Mouse (Mus musculus) lung, postnatal 0 days (tissue): ENCODE measurements at regions not wholly inside any gene's neighbourhood (a gene's known extent, or its start where the extent isn't known, plus 50 kb on each side); places are given as distances from the start of the nearest gene placed in this dataset.
"Not testable (repeated sequence)": the region's sequence is repeated elsewhere in the genome, so short reads cannot be mapped to it uniquely, and the experiment has no call there.

ENCODE experiments used
- ATAC-seq: fragments of 200-750 bp; cut with Nextera tagmentation; 2 replicates; pipeline ENCODE4 v1.8.0; 2017; ENCODE audit warnings: moderate library complexity
- DNase-seq: peaks from one replicate; pipeline ENCODE4 v3.0.0-alpha.2; 2016; ENCODE audit warnings: low spot score
- H3K27ac ChIP-seq: fragments of 300-500 bp; sonication (generic); 2 replicates; pipeline ENCODE4 v1.5.1; 2014; ENCODE audit warnings: antibody characterized with exemption, mild to moderate bottlenecking, low read length, mixed read lengths
- H3K27me3 ChIP-seq: fragments of 300-500 bp; sonication (generic); replicated peaks from 2 replicates; pipeline ENCODE4 v1.6.1; 2014; ENCODE audit warnings: low read length, mixed read lengths; ENCODE audit not compliant: insufficient read depth
- H3K36me3 ChIP-seq: fragments of 300-500 bp; sonication (generic); 2 replicates; pipeline ENCODE4 v1.6.1; 2014; ENCODE audit warnings: low read length, mixed read lengths; ENCODE audit not compliant: insufficient read depth
- H3K4me1 ChIP-seq: fragments of 300-500 bp; sonication (generic); 2 replicates; pipeline ENCODE4 v1.6.1; 2014; ENCODE audit warnings: antibody characterized with exemption, low read depth, low read length, mixed read lengths; ENCODE audit not compliant: insufficient read depth
- H3K4me2 ChIP-seq: fragments of 300-500 bp; sonication (generic); replicated peaks from 2 replicates; pipeline ENCODE4 v1.6.1; 2014; ENCODE audit warnings: low read depth, mild to moderate bottlenecking, low read length, moderate library complexity, mixed read lengths
- H3K4me3 ChIP-seq: fragments of 300-500 bp; sonication (generic); 2 replicates; pipeline ENCODE4 v1.5.1; 2014; ENCODE audit warnings: low read depth, low read length
- H3K9ac ChIP-seq: fragments of 300-500 bp; sonication (generic); replicated peaks from 2 replicates; pipeline ENCODE4 v1.6.1; 2014; ENCODE audit warnings: low read depth, mild to moderate bottlenecking
- H3K9me3 ChIP-seq: fragments of 300-500 bp; sonication (generic); 2 replicates; pipeline ENCODE4 v1.6.1; 2016; ENCODE audit warnings: low read length, mixed read lengths
- CTCF ChIP-seq: IDR thresholded peaks from 2 replicates; pipeline ENCODE4 v1.5.1; 2016; ENCODE audit warnings: antibody characterized with exemption, mild to moderate bottlenecking
- EP300 ChIP-seq: IDR thresholded peaks from 2 replicates; pipeline ENCODE4 v1.6.1; 2016; ENCODE audit warnings: antibody characterized with exemption, mild to moderate bottlenecking, control low read depth
- WGBS: fragments of 180-500 bp; shearing (Covaris S2); extraction: QIAGEN DNeasy Blood & Tissue Kit; methylation state at CpG from one replicate; pipeline ENCODE4 v1.1.7; 2014; 5-methylcytosine and 5-hydroxymethylcytosine counted together

GRCm38 (mm10) chr17:74138517-74138916 lies 90.8 kb upstream of the Srd5a2 start:
- not testable (repeated sequence) for H3K27me3 ChIP-seq, H3K4me3 ChIP-seq, H3K27ac ChIP-seq, H3K36me3 ChIP-seq, ATAC-seq, H3K4me1 ChIP-seq, DNase-seq, H3K4me2 ChIP-seq, H3K9me3 ChIP-seq, H3K9ac ChIP-seq
- 94% methylated on average over 5 of the region's 5 CpGs for WGBS

- no peak overlapping the region for H3K4me3 ChIP-seq
- no peak overlapping the region for H3K27ac ChIP-seq
- H3K9ac ChIP-seq = no peak overlapping the region
- H3K9me3 ChIP-seq = no peaks in the 10 kb centered on the region
- H3K27me3 ChIP-seq = no peaks in the 10 kb centered on the region
- H3K4me2 ChIP-seq = no peak overlapping the region
- H3K4me1 ChIP-seq = no peaks in the 10 kb centered on the region
- no peaks in the 10 kb centered on the region for H3K36me3 ChIP-seq
- 80% methylated on average over 5 of the region's 5 CpGs for WGBS
- DNase-seq (peak; percentile 5), ATAC-seq (no peak)
- no peak for TF ChIP-seq EP300
- peak; percentile 61 for TF ChIP-seq CTCF
Observed at GRCm38 (mm10) chr17:74134976-74135375, 87.3 kb upstream of the Srd5a2 start.

DNA sequence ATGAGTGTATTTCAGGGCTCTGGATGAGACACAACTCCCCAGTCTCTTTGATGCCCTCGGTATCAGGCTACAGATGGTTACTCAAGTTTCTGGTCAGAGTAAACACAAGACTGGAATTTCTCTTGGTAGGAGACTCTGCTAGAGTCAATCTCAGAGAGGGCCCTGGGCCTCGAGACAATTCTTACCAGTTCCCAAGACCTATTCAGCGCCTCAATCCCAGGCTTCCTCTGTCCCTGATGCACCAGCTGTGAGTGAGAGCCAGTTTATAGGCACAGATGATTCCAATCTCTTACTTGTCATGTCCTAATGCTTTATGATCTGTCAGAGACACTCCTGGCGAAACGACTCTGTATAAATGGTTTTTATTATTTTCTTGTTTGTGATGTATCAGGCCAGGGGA lies 83.8 kb upstream of the Srd5a2 start:
- WGBS = 50% methylated on average over 5 of the region's 5 CpGs
- no peak for DNase-seq

DNA sequence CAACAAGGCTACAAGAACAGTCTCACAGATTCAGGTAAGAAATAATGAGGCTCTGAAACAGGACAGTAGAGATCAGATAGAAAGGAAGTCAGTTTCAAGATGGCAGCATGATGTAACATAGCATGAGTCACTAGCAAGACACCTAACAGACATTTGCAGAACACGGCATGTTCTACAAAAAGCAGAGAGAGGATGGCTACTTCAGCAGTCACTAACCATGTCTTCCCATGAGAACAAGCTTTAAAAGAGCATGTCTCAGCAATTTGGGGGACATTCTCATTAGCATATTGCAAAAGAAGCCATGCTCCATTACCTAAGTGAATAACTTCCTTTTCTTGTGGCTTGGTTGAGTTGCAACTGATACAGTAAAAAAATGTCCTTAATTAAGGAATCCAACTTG lies 75.2 kb upstream of the Srd5a2 start:
- TF ChIP-seq CTCF = no peak

More for the DNA sequence above, 83.8 kb upstream of the Srd5a2 start:
- Histone ChIP-seq H3K27me3 (no peaks in the 10 kb centered on the region), H3K4me2 (no peak overlapping the region), H3K36me3 (no peaks in the 10 kb centered on the region), H3K9ac (no peak overlapping the region), H3K9me3 (no peaks in the 10 kb centered on the region), H3K4me1 (no peaks in the 10 kb centered on the region), H3K4me3 (no peak overlapping the region), H3K27ac (no peak overlapping the region)
- ATAC-seq = no peak
- no peak for TF ChIP-seq EP300
- TF ChIP-seq CTCF = no peak

DNA sequence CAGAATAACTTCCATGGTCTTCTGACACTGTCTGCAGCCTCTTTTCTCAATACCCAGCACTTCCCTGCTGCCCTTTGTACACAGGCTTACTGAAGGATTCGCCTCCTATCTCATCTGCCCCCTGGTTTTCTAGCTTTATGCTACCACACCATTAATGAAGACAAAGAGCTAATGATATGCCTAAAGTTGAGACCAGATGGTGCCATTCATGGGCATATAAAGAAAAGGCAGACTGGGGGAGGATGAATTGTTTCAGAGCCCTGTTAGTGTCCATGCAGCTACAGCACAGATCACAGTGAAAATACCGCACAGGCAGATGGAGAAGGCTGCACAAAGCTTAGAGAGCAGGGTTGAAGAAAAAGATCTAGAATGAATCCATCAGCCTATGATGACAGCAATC lies 73.3 kb upstream of the Srd5a2 start:
- no peak for TF ChIP-seq CTCF
- no peak for TF ChIP-seq EP300

More for the DNA sequence above, 75.2 kb upstream of the Srd5a2 start:
- no peaks in the 10 kb centered on the region for H3K4me1 ChIP-seq
- H3K9ac ChIP-seq = no peak overlapping the region
- H3K4me3 ChIP-seq = no peak overlapping the region
- H3K36me3 ChIP-seq = no peaks in the 10 kb centered on the region
- H3K27ac ChIP-seq = no peak overlapping the region
- no peak overlapping the region for H3K4me2 ChIP-seq
- no peak for ATAC-seq
- H3K27me3 ChIP-seq = no peaks in the 10 kb centered on the region
- DNase-seq = no peak
- no peaks in the 10 kb centered on the region for H3K9me3 ChIP-seq
- WGBS = 94% methylated on average over 1 of the region's 1 CpGs

More for the DNA sequence above, 73.3 kb upstream of the Srd5a2 start:
- H3K36me3 ChIP-seq = no peaks in the 10 kb centered on the region
- H3K4me1 ChIP-seq = no peaks in the 10 kb centered on the region
- no peaks in the 10 kb centered on the region for H3K9me3 ChIP-seq
- no peaks in the 10 kb centered on the region for H3K27me3 ChIP-seq
- ATAC-seq (no peak), DNase-seq (no peak)
- no peak overlapping the region for H3K27ac ChIP-seq
- no peak overlapping the region for H3K9ac ChIP-seq
- H3K4me2 ChIP-seq = no peak overlapping the region
- WGBS = 86% methylated on average over 2 of the region's 2 CpGs
- no peak overlapping the region for H3K4me3 ChIP-seq
